Mouse (Mus musculus): Measurements from ENCODE around the gene Relb.

DNA sequence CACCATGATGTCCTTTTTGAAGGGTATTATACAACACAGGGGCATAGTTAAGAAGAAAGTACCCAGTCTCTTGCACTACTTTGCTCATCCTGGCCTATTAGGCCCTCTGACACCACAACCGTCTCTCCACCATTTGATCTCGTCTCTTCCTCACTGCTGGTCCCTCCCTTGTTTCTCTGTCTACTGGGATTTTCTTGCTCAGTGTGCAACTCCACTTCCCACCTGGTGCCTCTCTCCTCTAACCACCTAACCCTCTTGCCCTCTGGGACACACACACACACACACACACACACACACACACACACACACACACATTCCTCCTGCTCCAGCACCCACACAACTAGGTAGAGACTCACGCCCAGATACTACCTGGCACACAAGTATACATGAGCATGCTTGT, 49.7 kb upstream of the Relb start:
- no peak for TF ChIP-seq CTCF (IDR thresholded peaks at IDR 0.05; ENCODE audit: insufficient read depth, low read length)
- no peak for TF ChIP-seq POLR2A (IDR thresholded peaks at IDR 0.05; ENCODE audit: borderline replicate concordance, extremely low read depth, low read depth, low read length)
